Mouse (Mus musculus) embryonic fibroblast, embryonic 13.5 days (primary cell): ENCODE results near the gene Syt14.

Source experiments
- CTCF ChIP-seq: IDR thresholded peaks from 2 replicates; pipeline ENCODE4 v1.5.1; 2011; ENCODE audit warnings: mild to moderate bottlenecking, control low read depth, low read length, moderate library complexity, borderline replicate concordance; ENCODE audit not compliant: insufficient read depth
- POLR2A ChIP-seq: IDR thresholded peaks from 2 replicates; pipeline ENCODE4 v1.6.1; 2011; ENCODE audit warnings: low read depth, mild to moderate bottlenecking, control low read depth, low read length, moderate library complexity

- TF ChIP-seq CTCF: no peak
- TF ChIP-seq POLR2A: no peak
Measured at GRCm38 (mm10) chr1:192994179-192994873, 41.2 kb downstream of the Syt14 start.
